Mouse (Mus musculus): ENCODE measurements around the gene Aldh5a1.

DNA sequence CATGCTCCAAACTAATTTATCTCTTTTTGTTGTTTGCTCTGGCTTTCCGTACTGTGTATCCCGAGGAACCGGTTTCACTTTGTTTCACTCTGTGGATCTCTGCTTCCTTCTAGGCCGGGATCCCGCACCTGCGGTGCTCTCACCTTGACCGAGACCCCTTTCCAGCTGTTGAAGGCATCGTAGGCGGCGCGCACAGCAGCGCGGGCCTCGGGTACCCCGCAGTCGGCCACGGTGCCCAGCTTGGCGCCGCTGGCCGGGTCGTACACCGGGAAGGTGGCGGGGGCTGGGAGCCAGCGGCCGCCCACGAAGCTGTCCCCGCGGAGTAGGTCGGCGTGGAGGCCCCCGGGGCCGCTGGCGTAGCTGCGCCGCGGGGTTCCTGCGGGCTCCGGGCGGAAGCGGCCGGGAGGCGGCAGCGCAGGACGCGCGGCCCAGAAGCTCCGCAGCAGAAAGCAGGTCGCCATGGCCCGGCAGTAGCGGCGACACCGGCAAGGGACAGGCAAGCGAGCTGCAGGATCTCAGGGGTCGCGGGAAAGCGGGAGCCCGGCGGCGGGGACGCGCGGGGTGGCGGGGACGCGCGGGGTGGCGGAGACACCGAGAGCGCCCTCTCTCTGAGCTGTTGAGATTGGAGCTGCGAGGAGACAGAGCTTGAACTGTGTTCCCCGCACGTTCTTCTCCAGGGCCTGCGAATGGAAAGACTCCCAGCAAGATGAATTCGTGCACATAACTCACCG lies at the start of gene Aldh5a1:
- TF ChIP-seq EP300 (IDR thresholded peaks at IDR 0.05; ENCODE audit: low read depth), result no peak
- peak; percentile 44 for TF ChIP-seq CTCF (IDR thresholded peaks at IDR 0.05; ENCODE audit: low read depth)

Data from heart, postnatal 0 days (tissue).